ENCODE assay signal across 12 mouse cellular contexts in genomic region chr3:95865050-95865449, GRCm38 (mm10). TPM values are rescaled to one million over a fixed set of nuclear protein-coding genes. Genes with fewer than 3 reads are reported as not detected.
DNase-seq lines count a peak whose midpoint lies in the region; ATAC-seq and TF ChIP-seq lines count a peak whose summit lies in the region.
"Had no signal": no experiment of that assay in that cellular context is flagged by ENCODE, and none has a peak within 500 bp of the region (broad histone marks: within the 10 kb centered on the region; RNA-seq: fewer than 3 reads in every experiment).

No protein-coding gene starts in this region.

- H3K9me3 ChIP-seq in kidney, embryonic 16.5 days (ENCODE audit: low read length): no peaks in the 10 kb centered on the region
- H3K9me3 ChIP-seq: forebrain, embryonic 15.5 days had no signal

- peaks cover 52% of the 10 kb centered on the region for H3K36me3 ChIP-seq in kidney, embryonic 16.5 days (ENCODE audit: insufficient read depth, low read length)

- H3K9ac ChIP-seq in kidney, embryonic 16.5 days (replicated peaks; ENCODE audit: low read length): no peak overlapping the region
- H3K9ac ChIP-seq: forebrain, embryonic 15.5 days; lung, embryonic 14.5 days had no signal

- H3K27me3 ChIP-seq in kidney, embryonic 16.5 days (ENCODE audit: insufficient read depth, low read length): no peaks in the 10 kb centered on the region
- H3K27me3 ChIP-seq: forebrain, embryonic 15.5 days; Patski had no signal

- no peak overlapping the region for H3K4me3 ChIP-seq in kidney, embryonic 16.5 days (ENCODE audit: low read length)
- H3K4me3 ChIP-seq in layer of hippocampus, adult 2 months: peak overlapping the region; percentile 8; the same call in 1 of the 2 replicates
- H3K4me3 ChIP-seq: forebrain, embryonic 15.5 days had no signal

- ATAC-seq in kidney, embryonic 16.5 days (ENCODE audit: low FRiP score, low TSS enrichment): no peak
- ATAC-seq: forebrain, embryonic 15.5 days; Patski had no signal

- WGBS in kidney, embryonic 16.5 days: 82% methylated on average over 5 of the region's 5 CpGs

- TF ChIP-seq CTCF in layer of hippocampus, adult 2 months (conservative IDR thresholded peaks at IDR 0.05): no peak

- H3K4me1 ChIP-seq in kidney, embryonic 16.5 days (ENCODE audit: insufficient read depth, low read length): no peaks in the 10 kb centered on the region
- H3K4me1 ChIP-seq: forebrain, embryonic 15.5 days had no signal

- DNase-seq in kidney, adult 9 months: peak; percentile 96
- DNase-seq in frontal cortex, postnatal 14 days (ENCODE audit: low spot score in 2 of 2): peak; percentile 52 to 65
- peak; percentile 77 to 86 for DNase-seq in layer of hippocampus, adult 2 months (ENCODE audit: low spot score in 2 of 2)
- peak; percentile 47 for DNase-seq in right cerebral cortex, postnatal 14 days
- no peak for DNase-seq in neural tube, embryonic 10.5 days (ENCODE audit: extremely low spot score, low spot score)
- no peak for DNase-seq in natural killer cell, adult 2 months (ENCODE audit: low spot score in 2 of 2)
- DNase-seq: embryo, embryonic 11 days; lung, embryonic 14.5 days; spleen, adult 18-20 months had no signal

- no peak overlapping the region for H3K27ac ChIP-seq in kidney, embryonic 16.5 days (ENCODE audit: low read length)
- peak overlapping the region; percentile 95 for H3K27ac ChIP-seq in layer of hippocampus, adult 2 months
- H3K27ac ChIP-seq: forebrain, embryonic 15.5 days had no signal

- no peak overlapping the region for H3K4me2 ChIP-seq in kidney, embryonic 16.5 days (replicated peaks; ENCODE audit: low read depth, low read length)
- H3K4me2 ChIP-seq: forebrain, embryonic 15.5 days; lung, embryonic 14.5 days had no signal

RNA-seq across cellular contexts. Expression of gene Mrps21, which starts 6.3 kb away (rescaled TPM):
- 355 and 371 TPM in 2 replicates for polyA plus RNA-seq in kidney, embryonic 16.5 days (2015; fragmentation: Nextera tagmentation; extraction: Ambion mirVana)
- total RNA-seq in layer of hippocampus, adult 2 months (2021): 100 to 1,000 TPM; 155 to 164 TPM

RNA-seq across cellular contexts. Expression of gene Prpf3, which starts 9.4 kb away (rescaled TPM):
- 56.3 and 57.0 TPM in 2 replicates for polyA plus RNA-seq in kidney, embryonic 16.5 days (2015; fragmentation: Nextera tagmentation; extraction: Ambion mirVana)
- 10 to 100 TPM; 33.0 to 38.1 TPM for total RNA-seq in layer of hippocampus, adult 2 months (2021)

RNA-seq across cellular contexts. Expression of gene Ciart, which starts 17.0 kb away (rescaled TPM):
- 5.8 and 6.0 TPM in 2 replicates for polyA plus RNA-seq in kidney, embryonic 16.5 days (2015; fragmentation: Nextera tagmentation; extraction: Ambion mirVana)
- total RNA-seq in layer of hippocampus, adult 2 months (2021): 10 to 100 TPM; 10.3 to 11.7 TPM

RNA-seq across cellular contexts. Expression of gene BC028528, which starts 26.8 kb away (rescaled TPM):
- polyA plus RNA-seq in kidney, embryonic 16.5 days (2015; fragmentation: Nextera tagmentation; extraction: Ambion mirVana): 38.8 and 45.7 TPM in 2 replicates
- total RNA-seq in layer of hippocampus, adult 2 months (2021): 1 to 10 TPM; 3.4 to 4.8 TPM

RNA-seq across cellular contexts. Expression of gene Aph1a, which starts 28.7 kb away (rescaled TPM):
- 41.3 and 44.1 TPM in 2 replicates for polyA plus RNA-seq in kidney, embryonic 16.5 days (2015; fragmentation: Nextera tagmentation; extraction: Ambion mirVana)
- total RNA-seq in layer of hippocampus, adult 2 months (2021): 10 to 100 TPM; 69.0 to 79.8 TPM

Comparison
In these comparisons a context has a peak if more than half of its experiments do, and no peak if none do; other contexts are left out.
1. DNase-seq: peak in kidney, adult 9 months (single experiment), frontal cortex, postnatal 14 days (2 of 2), layer of hippocampus, adult 2 months (2 of 2) and right cerebral cortex, postnatal 14 days (single experiment); none in neural tube, embryonic 10.5 days (single experiment) and natural killer cell, adult 2 months (0 of 2).